Mouse (Mus musculus): ENCODE measurements around the gene Elp5. TPM values are rescaled to one million over a fixed set of nuclear protein-coding genes. Genes with fewer than 3 reads are reported as not detected.

Elp5 gene
- polyA plus RNA-seq, 2 experiments, result 101 to 122 TPM

DNA sequence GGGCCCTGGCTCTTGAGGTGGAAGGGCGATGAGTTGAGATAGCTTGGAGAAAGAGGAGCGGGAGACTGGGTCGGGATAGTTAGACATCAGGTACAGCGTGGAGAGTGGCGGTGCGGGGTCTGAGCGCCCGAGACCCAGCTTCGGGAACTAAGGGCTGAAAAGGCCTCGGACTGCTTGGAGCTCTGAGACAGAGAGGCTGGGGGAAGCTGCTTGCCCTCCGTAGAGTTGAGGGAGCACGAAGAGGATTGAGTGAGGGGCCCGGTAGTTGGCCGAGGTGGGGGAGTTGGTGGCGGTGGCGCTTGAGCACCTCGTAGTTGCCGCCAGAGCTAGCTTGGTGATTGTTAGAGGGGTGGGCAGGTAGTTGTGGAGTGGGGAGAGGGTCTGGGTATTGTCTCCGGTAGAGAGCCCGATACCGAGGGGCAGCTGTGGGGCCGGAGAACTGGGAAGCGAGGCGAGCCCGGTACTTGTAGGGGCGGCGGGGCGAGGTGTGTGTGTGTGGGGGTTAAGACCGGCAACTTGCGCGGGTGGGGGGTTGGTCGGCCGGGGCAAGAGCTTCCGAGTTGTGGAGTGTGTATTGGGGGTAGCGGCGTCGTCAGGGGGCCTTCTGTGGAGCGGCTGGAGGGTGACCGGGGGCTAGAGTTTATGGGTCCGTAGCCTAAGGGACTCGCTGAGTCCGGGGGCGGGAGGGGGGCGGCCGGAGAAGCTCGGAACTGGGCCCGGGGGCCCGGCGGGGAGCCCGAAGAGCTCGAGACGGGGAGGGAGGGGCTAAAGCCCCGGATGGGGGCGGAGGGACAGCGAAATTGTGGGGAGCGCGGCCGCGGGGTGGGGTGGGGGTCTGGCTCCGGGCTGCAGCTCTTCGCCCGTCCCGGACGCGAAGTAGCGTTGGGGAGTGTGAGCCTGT is 14.1 kb upstream of the Elp5 start:
- peaks cover 19% of the 10 kb centered on the region for H3K4me1 ChIP-seq (ENCODE audit: control insufficient read depth, insufficient read depth, low read length)
- no peaks in the 10 kb centered on the region for H3K27me3 ChIP-seq (ENCODE audit: control insufficient read depth, insufficient read depth, low read length)
- WGBS, result 1% methylated on average over 41 of the region's 66 CpGs
- DNase-seq (ENCODE audit: low spot score), result peak; percentile 48
- H3K4me3 ChIP-seq (replicated peaks; ENCODE audit: low read length), result peak overlapping the region; percentile 97
- peak; percentile 7 for ATAC-seq (ENCODE audit: low FRiP score, low read depth)
- TF ChIP-seq POLR2A (IDR thresholded peaks at IDR 0.05; ENCODE audit: borderline replicate concordance, extremely low read depth, insufficient read depth, insufficient read length), result no peak
- H3K9me3 ChIP-seq (ENCODE audit: control insufficient read depth, low read length), result no peaks in the 10 kb centered on the region
- peak overlapping the region; percentile 90 for H3K9ac ChIP-seq (ENCODE audit: low read depth, low read length, severe bottlenecking)
- H3K4me2 ChIP-seq (replicated peaks; ENCODE audit: low read depth, low read length, severe bottlenecking), result peak overlapping the region; percentile 46
- peaks cover 48% of the 10 kb centered on the region for H3K36me3 ChIP-seq (ENCODE audit: control insufficient read depth, insufficient read depth, low read length)
- peak overlapping the region; percentile 96 for H3K27ac ChIP-seq (replicated peaks; ENCODE audit: low read depth, low read length)

DNA sequence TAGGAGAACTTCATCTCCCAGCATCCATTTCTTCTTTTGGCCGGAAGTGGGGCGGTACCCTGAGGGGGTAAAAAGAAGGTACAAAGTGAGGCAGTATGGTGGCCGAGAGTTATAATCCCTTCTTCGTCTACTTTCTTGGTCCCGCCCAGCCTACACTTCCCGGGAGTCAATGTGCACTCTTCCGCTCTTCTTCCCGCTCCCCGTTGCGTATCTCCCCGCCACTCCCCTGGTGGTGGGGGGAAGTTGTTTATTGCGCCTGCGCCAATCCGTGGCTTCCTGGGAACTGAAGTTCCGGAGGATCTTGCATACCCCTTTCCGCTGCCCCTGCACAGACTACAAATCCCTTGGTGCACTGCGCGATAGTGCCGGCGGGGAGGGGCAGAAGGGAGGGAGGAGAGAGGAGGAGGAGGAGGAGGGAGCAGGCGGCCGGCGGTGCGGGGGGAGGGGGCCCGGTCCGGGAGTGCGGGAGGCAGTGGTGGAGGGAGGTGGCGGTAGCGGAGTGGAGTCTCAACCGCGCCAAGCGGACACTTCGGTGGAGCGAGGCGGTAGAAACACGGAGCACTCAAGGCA is 13.2 kb upstream of the Elp5 start, which contains the start of gene Phf23:
Phf23 (plus strand) TSS at position 387 of the 570 bp plus-strand sequence.
- Histone ChIP-seq H3K36me3 (ENCODE audit: control insufficient read depth, insufficient read depth, low read length) (peaks cover 48% of the 10 kb centered on the region), H3K4me1 (ENCODE audit: control insufficient read depth, insufficient read depth, low read length) (peaks cover 16% of the 10 kb centered on the region), H3K9ac (ENCODE audit: low read depth, low read length, severe bottlenecking) (peak within 1 kb of the TSS; percentile 90), H3K4me3 (replicated peaks; ENCODE audit: low read length) (peak within 1 kb of the TSS; percentile 97), H3K9me3 (ENCODE audit: control insufficient read depth, low read length) (no peaks in the 10 kb centered on the region), H3K27me3 (ENCODE audit: control insufficient read depth, insufficient read depth, low read length) (no peaks in the 10 kb centered on the region), H3K27ac (replicated peaks; ENCODE audit: low read depth, low read length) (peak within 1 kb of the TSS; percentile 96), H3K4me2 (replicated peaks; ENCODE audit: low read depth, low read length, severe bottlenecking) (peak within 1 kb of the TSS; percentile 46)
- DNase-seq (ENCODE audit: low spot score) (peak; percentile 99), ATAC-seq (ENCODE audit: low FRiP score, low read depth) (peak; percentile 79)
- peak; percentile 84; the same call in 1 of the 2 replicates for TF ChIP-seq POLR2A (IDR thresholded peaks at IDR 0.05; ENCODE audit: borderline replicate concordance, extremely low read depth, insufficient read depth, insufficient read length)
- WGBS, result 1% methylated on average over 36 of the region's 36 CpGs

DNA sequence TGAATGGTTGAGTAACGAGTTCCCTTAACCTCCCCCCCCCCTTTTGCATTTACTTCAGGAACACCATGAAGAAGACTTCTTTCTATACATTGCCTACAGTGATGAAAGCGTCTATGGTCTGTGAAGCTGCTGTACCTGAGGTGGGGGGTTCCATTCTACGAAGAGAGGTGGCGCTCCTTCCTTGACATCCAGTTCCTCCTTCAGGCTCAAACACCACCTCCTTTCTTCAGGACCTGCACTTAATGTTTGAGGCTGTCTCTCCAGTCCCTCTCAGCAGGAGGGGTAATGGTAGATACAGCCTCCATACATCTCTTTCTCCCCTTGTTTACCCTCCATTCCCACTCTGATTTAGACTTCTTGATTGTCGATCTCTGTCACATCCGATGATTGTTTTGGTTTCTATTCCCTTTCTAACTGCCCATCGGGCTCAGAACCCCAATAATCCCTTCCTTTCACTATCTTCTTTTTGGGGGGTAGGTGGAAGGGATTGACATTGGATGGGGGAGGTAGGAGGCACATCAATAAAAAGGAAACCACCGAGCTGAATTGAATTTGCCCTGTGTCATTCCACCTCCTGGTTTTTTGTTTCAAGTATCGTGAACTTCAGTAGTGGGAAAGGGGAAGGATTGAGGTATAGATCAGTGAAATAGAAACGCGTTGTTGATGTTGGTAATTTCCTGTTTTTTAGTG is 12.2 kb upstream of the Elp5 start:
- 89% methylated on average over 11 of the region's 11 CpGs for WGBS
- ATAC-seq (ENCODE audit: low FRiP score, low read depth) (no peak), DNase-seq (ENCODE audit: low spot score) (no peak)
- H3K9ac ChIP-seq (ENCODE audit: low read depth, low read length, severe bottlenecking), result no peak overlapping the region
- H3K27ac ChIP-seq (replicated peaks; ENCODE audit: low read depth, low read length), result no peak overlapping the region
- H3K36me3 ChIP-seq (ENCODE audit: control insufficient read depth, insufficient read depth, low read length), result peaks cover 51% of the 10 kb centered on the region
- peaks cover 16% of the 10 kb centered on the region for H3K4me1 ChIP-seq (ENCODE audit: control insufficient read depth, insufficient read depth, low read length)
- H3K27me3 ChIP-seq (ENCODE audit: control insufficient read depth, insufficient read depth, low read length), result no peaks in the 10 kb centered on the region
- H3K4me2 ChIP-seq (replicated peaks; ENCODE audit: low read depth, low read length, severe bottlenecking), result peak overlapping the region; percentile 40
- TF ChIP-seq POLR2A (IDR thresholded peaks at IDR 0.05; ENCODE audit: borderline replicate concordance, extremely low read depth, insufficient read depth, insufficient read length), result no peak
- no peaks in the 10 kb centered on the region for H3K9me3 ChIP-seq (ENCODE audit: control insufficient read depth, low read length)
- H3K4me3 ChIP-seq (replicated peaks; ENCODE audit: low read length), result peak overlapping the region; percentile 97

DNA sequence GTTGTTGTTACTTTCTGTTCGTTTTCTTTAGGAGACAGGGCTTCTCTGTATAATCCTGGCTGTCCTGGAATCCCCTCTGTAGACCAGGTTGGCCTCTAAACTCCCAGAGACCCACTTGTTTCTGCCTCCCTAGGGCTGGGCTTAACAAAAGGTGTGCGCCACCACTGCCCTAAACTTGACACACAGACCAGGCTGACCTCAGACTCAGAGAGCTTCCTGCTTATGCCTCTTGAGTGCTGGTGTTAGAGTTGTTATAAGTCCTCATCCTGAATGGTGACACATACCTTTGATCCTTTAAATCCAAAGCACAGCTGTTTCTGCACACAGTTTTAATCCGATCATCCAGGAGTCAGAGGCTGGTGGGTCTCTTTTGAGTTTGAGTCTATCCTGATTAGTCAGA is 10.6 kb upstream of the Elp5 start:
- H3K27me3 ChIP-seq (ENCODE audit: control insufficient read depth, insufficient read depth, low read length), result no peaks in the 10 kb centered on the region
- H3K4me3 ChIP-seq (replicated peaks; ENCODE audit: low read length), result peak overlapping the region; percentile 78
- WGBS, result 89% methylated on average over 3 of the region's 3 CpGs
- peaks cover 51% of the 10 kb centered on the region for H3K36me3 ChIP-seq (ENCODE audit: control insufficient read depth, insufficient read depth, low read length)
- peaks cover 16% of the 10 kb centered on the region for H3K4me1 ChIP-seq (ENCODE audit: control insufficient read depth, insufficient read depth, low read length)
- no peak overlapping the region for H3K27ac ChIP-seq (replicated peaks; ENCODE audit: low read depth, low read length)
- H3K9me3 ChIP-seq (ENCODE audit: control insufficient read depth, low read length), result no peaks in the 10 kb centered on the region
- no peak for ATAC-seq (ENCODE audit: low FRiP score, low read depth)
- TF ChIP-seq POLR2A (IDR thresholded peaks at IDR 0.05; ENCODE audit: borderline replicate concordance, extremely low read depth, insufficient read depth, insufficient read length), result no peak
- H3K4me2 ChIP-seq (replicated peaks; ENCODE audit: low read depth, low read length, severe bottlenecking), result peak overlapping the region; percentile 65; the same call in 1 of the 2 replicates
- no peak for DNase-seq (ENCODE audit: low spot score)
- peak overlapping the region; percentile 84; the same call in 1 of the 2 replicates for H3K9ac ChIP-seq (ENCODE audit: low read depth, low read length, severe bottlenecking)

DNA sequence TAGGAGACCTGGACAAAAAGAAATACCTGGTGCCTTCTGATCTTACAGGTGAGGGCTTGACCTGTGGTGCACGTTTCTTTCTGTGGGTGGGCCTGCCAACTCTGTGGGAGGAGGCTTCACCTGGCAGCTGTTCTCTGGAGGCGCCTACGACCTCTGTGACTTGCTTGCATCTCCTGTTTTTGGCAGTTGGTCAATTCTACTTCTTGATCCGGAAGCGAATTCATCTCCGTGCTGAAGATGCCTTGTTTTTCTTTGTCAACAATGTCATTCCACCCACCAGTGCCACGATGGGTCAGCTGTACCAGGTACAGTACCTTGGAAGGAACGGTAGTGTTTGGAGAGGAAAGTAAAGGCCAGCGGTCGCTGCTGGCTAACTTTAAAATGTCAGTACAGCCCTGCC is 10.1 kb upstream of the Elp5 start:
- WGBS, result 82% methylated on average over 10 of the region's 10 CpGs
- ATAC-seq (ENCODE audit: low FRiP score, low read depth), result no peak
- H3K9me3 ChIP-seq (ENCODE audit: control insufficient read depth, low read length), result no peaks in the 10 kb centered on the region
- H3K36me3 ChIP-seq (ENCODE audit: control insufficient read depth, insufficient read depth, low read length), result peaks cover 51% of the 10 kb centered on the region
- peak overlapping the region; percentile 78 for H3K4me3 ChIP-seq (replicated peaks; ENCODE audit: low read length)
- no peaks in the 10 kb centered on the region for H3K27me3 ChIP-seq (ENCODE audit: control insufficient read depth, insufficient read depth, low read length)
- peak overlapping the region; percentile 65 for H3K4me2 ChIP-seq (replicated peaks; ENCODE audit: low read depth, low read length, severe bottlenecking)
- peaks cover 11% of the 10 kb centered on the region for H3K4me1 ChIP-seq (ENCODE audit: control insufficient read depth, insufficient read depth, low read length)
- DNase-seq (ENCODE audit: low spot score), result no peak
- no peak overlapping the region for H3K27ac ChIP-seq (replicated peaks; ENCODE audit: low read depth, low read length)
- no peak for TF ChIP-seq POLR2A (IDR thresholded peaks at IDR 0.05; ENCODE audit: borderline replicate concordance, extremely low read depth, insufficient read depth, insufficient read length)
- peak overlapping the region; percentile 84 for H3K9ac ChIP-seq (ENCODE audit: low read depth, low read length, severe bottlenecking)
